Mouse (Mus musculus): Measurements from ENCODE around the gene Itsn1.

The Itsn1 gene

GRCm38 (mm10) chr16:91730446-91730845, 1.4 kb downstream of the Itsn1 start:
- no peak for DNase-seq (ENCODE audit: low spot score)

GRCm38 (mm10) chr16:91732816-91733215, 3.7 kb downstream of the Itsn1 start:
- no peak for DNase-seq (ENCODE audit: low spot score)

GRCm38 (mm10) chr16:91734771-91735170, 5.7 kb downstream of the Itsn1 start:
- no peak for DNase-seq (ENCODE audit: low spot score)

- no peak for DNase-seq (ENCODE audit: low spot score)
Measured at GRCm38 (mm10) chr16:91736046-91736816, 7.2 kb downstream of the Itsn1 start.

GRCm38 (mm10) chr16:91738505-91738904, 9.4 kb downstream of the Itsn1 start:
- DNase-seq (ENCODE audit: low spot score): no peak

- no peak for DNase-seq (ENCODE audit: low spot score)
Measured at GRCm38 (mm10) chr16:91740184-91740917, 11.3 kb downstream of the Itsn1 start.

- no peak for DNase-seq (ENCODE audit: low spot score)
Measured at GRCm38 (mm10) chr16:91740918-91741255, 11.8 kb downstream of the Itsn1 start.

- no peak for DNase-seq (ENCODE audit: low spot score)
Measured at GRCm38 (mm10) chr16:91743055-91743454, 14.0 kb downstream of the Itsn1 start.

- DNase-seq (ENCODE audit: low spot score): no peak
Measured at GRCm38 (mm10) chr16:91746101-91746950, 17.2 kb downstream of the Itsn1 start.

GRCm38 (mm10) chr16:91747567-91747966, 18.5 kb downstream of the Itsn1 start:
- DNase-seq (ENCODE audit: low spot score): no peak

- DNase-seq (ENCODE audit: low spot score): no peak
Measured at GRCm38 (mm10) chr16:91751644-91752385, 22.7 kb downstream of the Itsn1 start.

- DNase-seq (ENCODE audit: low spot score): no peak
Measured at GRCm38 (mm10) chr16:91753611-91754010, 24.5 kb downstream of the Itsn1 start.

- no peak for DNase-seq (ENCODE audit: low spot score)
Measured at GRCm38 (mm10) chr16:91754957-91755356, 25.9 kb downstream of the Itsn1 start.

- no peak for DNase-seq (ENCODE audit: low spot score)
Measured at GRCm38 (mm10) chr16:91761202-91761601, 32.1 kb downstream of the Itsn1 start.

GRCm38 (mm10) chr16:91761761-91762160, 32.7 kb downstream of the Itsn1 start:
- no peak for DNase-seq (ENCODE audit: low spot score)

- DNase-seq (ENCODE audit: low spot score): no peak
Measured at GRCm38 (mm10) chr16:91762476-91762875, 33.4 kb downstream of the Itsn1 start.

GRCm38 (mm10) chr16:91763975-91764374, 34.9 kb downstream of the Itsn1 start:
- no peak for DNase-seq (ENCODE audit: low spot score)

GRCm38 (mm10) chr16:91764414-91764813, 35.3 kb downstream of the Itsn1 start:
- no peak for DNase-seq (ENCODE audit: low spot score)

GRCm38 (mm10) chr16:91765121-91765815, 36.2 kb downstream of the Itsn1 start:
- no peak for DNase-seq (ENCODE audit: low spot score)

GRCm38 (mm10) chr16:91765816-91766210, 36.7 kb downstream of the Itsn1 start:
- DNase-seq (ENCODE audit: low spot score): no peak

- DNase-seq (ENCODE audit: low spot score): no peak
Measured at GRCm38 (mm10) chr16:91767165-91767701, 38.2 kb downstream of the Itsn1 start.

All from spleen, adult 12 weeks (tissue).